Mouse (Mus musculus): ENCODE results near the gene Edem2. TPM values are rescaled to one million over a fixed set of nuclear protein-coding genes. Genes with fewer than 3 reads are reported as not detected.
"Not testable (repeated sequence)": the region's sequence is repeated elsewhere in the genome, so short reads cannot be mapped to it uniquely, and the experiment has no call there.

Edem2 gene
- polyA plus RNA-seq, 1 experiment from 2014 or later: 33.0 TPM

DNA sequence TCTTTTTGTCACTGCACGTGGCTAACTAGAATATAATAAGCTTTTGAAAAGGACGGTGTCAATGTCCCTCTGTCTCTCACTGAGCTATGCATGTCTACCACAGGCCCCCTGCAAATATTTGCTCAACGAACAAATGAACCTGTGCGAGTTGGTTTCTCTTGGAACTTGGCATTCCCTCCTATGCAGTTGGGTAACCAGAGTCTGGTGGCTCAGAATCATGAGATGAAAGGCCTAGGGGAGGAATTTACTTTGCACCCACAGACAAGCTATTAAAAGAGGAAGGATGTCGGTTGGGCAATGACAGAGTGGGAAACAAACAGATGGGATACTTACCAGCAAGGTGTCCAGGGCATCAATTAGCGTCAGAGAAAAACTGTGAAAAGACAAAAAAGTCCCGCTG, 3.0 kb downstream of the Edem2 start:
- Histone ChIP-seq H3K9me3 (no peaks in the 10 kb centered on the region), H3K36me3 (replicated peaks) (peaks cover 7% of the 10 kb centered on the region), H3K9ac (no peak overlapping the region), H3K27ac (no peak overlapping the region), H3K4me2 (no peak overlapping the region), H3K27me3 (no peaks in the 10 kb centered on the region), H3K4me1 (peaks cover 12% of the 10 kb centered on the region), H3K4me3 (replicated peaks) (no peak overlapping the region)
- no peak for ATAC-seq (ENCODE audit: low FRiP score)
- 86% methylated on average over 7 of the region's 7 CpGs for WGBS

DNA sequence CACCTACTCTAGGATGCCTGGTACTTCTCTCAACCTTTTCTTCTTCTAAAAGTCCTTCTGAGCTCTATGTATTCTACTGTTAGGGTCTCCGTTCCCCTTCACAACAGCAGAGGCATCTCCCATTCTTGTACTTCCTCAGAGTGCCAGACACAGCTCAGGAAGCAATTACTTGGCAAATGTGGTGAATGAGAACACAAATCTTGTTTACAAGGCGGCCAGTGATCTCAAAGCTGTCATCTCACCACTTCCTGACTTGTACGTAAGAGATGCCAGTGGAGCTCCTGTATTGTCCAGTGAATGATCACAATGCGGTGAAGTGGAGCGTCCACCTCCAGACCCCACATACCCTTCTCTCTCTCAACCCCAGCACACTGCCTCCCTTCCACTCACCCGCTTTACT, 4.7 kb downstream of the Edem2 start:
- H3K36me3 ChIP-seq (replicated peaks): peaks cover 16% of the 10 kb centered on the region
- no peak overlapping the region for H3K9ac ChIP-seq
- H3K9me3 ChIP-seq: no peaks in the 10 kb centered on the region
- no peak overlapping the region for H3K4me3 ChIP-seq (replicated peaks)
- H3K27me3 ChIP-seq: no peaks in the 10 kb centered on the region
- 93% methylated on average over 6 of the region's 6 CpGs for WGBS
- H3K4me2 ChIP-seq: no peak overlapping the region
- H3K4me1 ChIP-seq: peaks cover 12% of the 10 kb centered on the region
- no peak for ATAC-seq (ENCODE audit: low FRiP score)
- no peak overlapping the region for H3K27ac ChIP-seq

DNA sequence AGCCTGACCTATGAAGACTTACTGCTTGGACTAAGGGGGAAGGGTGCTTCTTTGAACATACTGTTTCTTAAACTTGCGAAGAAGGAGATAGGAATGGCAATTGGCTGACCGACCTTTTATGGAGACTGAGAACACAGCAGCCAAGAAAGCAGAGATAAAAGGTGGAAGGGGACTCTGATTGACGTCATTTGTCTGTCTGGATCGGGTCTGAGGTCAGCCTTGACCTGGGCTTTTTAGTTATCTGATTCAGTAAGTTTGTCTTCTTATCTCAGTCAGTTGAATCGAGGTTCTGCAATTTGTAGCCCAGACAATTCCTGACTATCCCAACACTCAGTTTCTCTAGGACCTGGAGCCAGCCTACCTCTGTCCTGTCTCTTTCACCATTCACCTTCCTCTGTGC, 5.2 kb downstream of the Edem2 start:
- no peak overlapping the region for H3K4me2 ChIP-seq
- H3K4me1 ChIP-seq: peaks cover 12% of the 10 kb centered on the region
- H3K27ac ChIP-seq: no peak overlapping the region
- H3K4me3 ChIP-seq (replicated peaks): no peak overlapping the region
- no peak overlapping the region for H3K9ac ChIP-seq
- no peaks in the 10 kb centered on the region for H3K9me3 ChIP-seq
- WGBS: 85% methylated on average over 5 of the region's 5 CpGs
- H3K36me3 ChIP-seq (replicated peaks): peaks cover 21% of the 10 kb centered on the region
- no peaks in the 10 kb centered on the region for H3K27me3 ChIP-seq
- no peak for ATAC-seq (ENCODE audit: low FRiP score)

GRCm38 (mm10) chr2:155720585-155720984, 8.7 kb downstream of the Edem2 start:
- Histone ChIP-seq H3K36me3 (replicated peaks) (peaks cover 31% of the 10 kb centered on the region), H3K9ac (no peak overlapping the region), H3K9me3 (no peaks in the 10 kb centered on the region), H3K4me2 (no peak overlapping the region), H3K27ac (no peak overlapping the region), H3K27me3 (no peaks in the 10 kb centered on the region), H3K4me3 (replicated peaks) (no peak overlapping the region), H3K4me1 (no peaks in the 10 kb centered on the region)
- no peak for ATAC-seq (ENCODE audit: low FRiP score)
- WGBS: 89% methylated on average over 5 of the region's 5 CpGs

DNA sequence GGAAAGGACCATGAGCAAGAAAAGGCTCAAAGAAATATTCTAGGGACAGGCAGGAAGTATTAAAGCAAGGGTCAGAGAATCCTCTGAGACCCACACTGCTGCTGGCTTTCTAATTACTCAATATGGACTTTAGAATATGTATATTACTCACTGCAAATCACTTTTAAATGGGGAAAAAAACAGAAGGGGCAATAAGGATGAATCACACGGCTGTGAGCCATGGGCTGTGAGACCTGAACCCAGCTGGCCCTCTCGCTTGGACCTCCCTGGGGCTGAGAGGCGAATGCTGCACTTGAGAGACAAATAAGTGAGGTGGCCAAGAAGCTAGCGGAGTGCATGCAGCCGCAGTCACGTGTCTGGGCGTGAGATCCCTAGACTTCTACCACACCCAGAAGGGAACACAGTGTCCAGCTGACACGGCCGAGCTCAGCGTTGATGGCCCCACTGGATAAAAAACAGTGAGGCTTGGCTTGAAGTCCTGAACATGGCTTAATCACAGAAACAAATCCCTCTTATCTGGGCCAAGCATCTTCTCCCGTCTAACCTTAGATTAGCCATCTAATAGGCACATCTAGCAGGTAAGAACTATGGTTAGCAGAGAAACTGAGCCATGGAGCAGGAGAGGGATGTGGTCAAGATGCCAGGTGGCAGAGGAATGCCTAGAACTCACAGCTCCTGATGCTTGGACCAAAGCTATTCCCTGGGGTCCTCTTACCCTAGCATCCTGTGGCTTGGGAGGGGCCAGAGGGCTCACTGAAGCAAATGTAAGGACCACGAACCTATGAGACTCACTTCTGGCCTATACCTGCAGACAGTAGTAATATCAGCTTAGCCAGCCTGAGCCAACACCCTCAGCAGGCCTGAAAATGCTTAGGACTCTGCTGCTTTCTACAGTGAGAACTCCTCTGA, 11.9 kb downstream of the Edem2 start:
- H3K4me2 ChIP-seq: no peak overlapping the region
- 88% methylated on average over 12 of the region's 12 CpGs for WGBS
- no peak overlapping the region for H3K4me3 ChIP-seq (replicated peaks)
- H3K27ac ChIP-seq: no peak overlapping the region
- H3K9me3 ChIP-seq: no peaks in the 10 kb centered on the region
- ATAC-seq (ENCODE audit: low FRiP score): no peak
- H3K36me3 ChIP-seq (replicated peaks): peaks cover 46% of the 10 kb centered on the region
- no peaks in the 10 kb centered on the region for H3K27me3 ChIP-seq
- no peaks in the 10 kb centered on the region for H3K4me1 ChIP-seq
- H3K9ac ChIP-seq: no peak overlapping the region

- H3K9ac ChIP-seq: no peak overlapping the region
- H3K4me2 ChIP-seq: no peak overlapping the region
- no peaks in the 10 kb centered on the region for H3K27me3 ChIP-seq
- no peak overlapping the region for H3K27ac ChIP-seq
- H3K4me1 ChIP-seq: no peaks in the 10 kb centered on the region
- H3K9me3 ChIP-seq: no peaks in the 10 kb centered on the region
- whole genome bisulfite sequencing: 90% methylated on average over 11 of the region's 11 CpGs
- H3K4me3 ChIP-seq (replicated peaks): no peak overlapping the region
- no peak for ATAC-seq (ENCODE audit: low FRiP score)
- peaks cover 68% of the 10 kb centered on the region for H3K36me3 ChIP-seq (replicated peaks)
These were observed 18.7 kb downstream of the Edem2 start for GRCm38 (mm10) chr2:155710557-155710956.

DNA sequence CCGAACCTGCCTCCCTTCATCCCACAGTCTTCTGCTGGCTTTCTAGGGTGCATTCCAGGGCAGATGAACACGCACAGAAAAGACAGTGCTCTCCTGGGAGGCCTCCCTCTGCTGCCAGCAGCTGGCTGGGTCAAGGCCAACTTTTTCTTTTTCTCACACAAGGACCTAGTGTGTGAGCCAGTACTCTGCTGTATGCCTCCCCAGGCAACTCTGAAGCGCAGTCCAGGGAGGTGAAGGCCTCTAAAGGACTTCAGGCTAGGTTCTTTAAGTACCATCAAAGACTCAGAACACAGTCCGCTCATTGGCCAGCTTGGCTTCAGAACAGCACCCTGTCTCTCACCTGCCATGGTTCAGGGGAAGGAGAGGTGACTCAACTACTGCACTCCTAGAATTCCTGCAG, 22.0 kb downstream of the Edem2 start:
- no peak overlapping the region for H3K4me2 ChIP-seq
- WGBS: 89% methylated on average over 4 of the region's 4 CpGs
- H3K4me1 ChIP-seq: no peaks in the 10 kb centered on the region
- H3K9me3 ChIP-seq: no peaks in the 10 kb centered on the region
- no peak for ATAC-seq (ENCODE audit: low FRiP score)
- no peaks in the 10 kb centered on the region for H3K27me3 ChIP-seq
- peaks cover 61% of the 10 kb centered on the region for H3K36me3 ChIP-seq (replicated peaks)
- no peak overlapping the region for H3K27ac ChIP-seq
- H3K9ac ChIP-seq: no peak overlapping the region
- H3K4me3 ChIP-seq (replicated peaks): no peak overlapping the region

- Histone ChIP-seq H3K9me3 (no peaks in the 10 kb centered on the region), H3K4me3 (replicated peaks) (no peak overlapping the region), H3K4me1 (no peaks in the 10 kb centered on the region), H3K9ac (no peak overlapping the region), H3K36me3 (replicated peaks) (peaks cover 46% of the 10 kb centered on the region), H3K4me2 (no peak overlapping the region), H3K27ac (peak overlapping the region; percentile 77), H3K27me3 (no peaks in the 10 kb centered on the region)
- peak; percentile 57; the same call in 1 of the 2 replicates for ATAC-seq (ENCODE audit: low FRiP score)
- 16% methylated on average over 4 of the region's 4 CpGs for WGBS
These were observed 25.6 kb downstream of the Edem2 start for GRCm38 (mm10) chr2:155703630-155704029.

DNA sequence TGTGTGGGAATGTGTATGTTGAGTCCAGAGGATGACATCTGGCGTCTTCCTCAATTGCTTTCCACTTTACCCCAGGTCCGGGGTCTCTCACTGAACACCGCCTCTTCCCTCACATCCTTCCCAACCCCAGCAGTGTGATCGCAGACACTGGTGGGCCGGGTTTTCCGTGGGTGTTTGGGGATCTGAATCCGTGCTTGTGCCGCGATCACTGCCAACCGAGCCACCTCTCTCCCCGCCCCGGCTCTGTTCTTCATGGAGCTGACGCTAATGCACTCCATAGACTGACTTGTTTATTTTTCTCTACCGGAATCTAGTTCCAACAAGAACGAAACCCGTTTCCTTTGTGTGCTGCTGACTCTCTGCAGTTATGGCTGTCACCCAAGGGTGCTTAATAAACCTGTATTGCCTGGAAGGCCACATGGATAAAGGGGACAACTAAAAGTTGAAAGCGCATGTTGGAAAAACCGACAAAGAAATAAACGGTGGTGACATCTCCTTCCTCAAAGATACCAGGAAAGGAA, 27.8 kb downstream of the Edem2 start:
- no peak overlapping the region for H3K4me2 ChIP-seq
- WGBS: 92% methylated on average over 19 of the region's 19 CpGs
- no peak for ATAC-seq (ENCODE audit: low FRiP score)
- H3K36me3 ChIP-seq (replicated peaks): peaks cover 34% of the 10 kb centered on the region
- H3K9ac ChIP-seq: no peak overlapping the region
- H3K9me3 ChIP-seq: no peaks in the 10 kb centered on the region
- no peaks in the 10 kb centered on the region for H3K4me1 ChIP-seq
- H3K27me3 ChIP-seq: no peaks in the 10 kb centered on the region
- no peak overlapping the region for H3K27ac ChIP-seq
- no peak overlapping the region for H3K4me3 ChIP-seq (replicated peaks)

GRCm38 (mm10) chr2:155698443-155698842, 30.8 kb downstream of the Edem2 start:
- not testable (repeated sequence) for H3K27me3 ChIP-seq; H3K4me1 ChIP-seq; H3K4me2 ChIP-seq; H3K4me3 ChIP-seq (replicated peaks); H3K27ac ChIP-seq; ATAC-seq (ENCODE audit: low FRiP score); H3K9ac ChIP-seq; H3K9me3 ChIP-seq
- peaks cover 14% of the 10 kb centered on the region for H3K36me3 ChIP-seq (replicated peaks)
- 92% methylated on average over 6 of the region's 6 CpGs for WGBS

- Histone ChIP-seq H3K27me3 (no peaks in the 10 kb centered on the region), H3K4me1 (no peaks in the 10 kb centered on the region), H3K9ac (no peak overlapping the region), H3K27ac (no peak overlapping the region), H3K36me3 (replicated peaks) (peaks cover 10% of the 10 kb centered on the region; the same call in 1 of the 2 replicates), H3K4me3 (replicated peaks) (no peak overlapping the region), H3K4me2 (no peak overlapping the region), H3K9me3 (no peaks in the 10 kb centered on the region)
- no peak for ATAC-seq (ENCODE audit: low FRiP score)
- 77% methylated on average over 7 of the region's 7 CpGs for WGBS
These were observed 32.4 kb downstream of the Edem2 start for GRCm38 (mm10) chr2:155696851-155697250.

DNA sequence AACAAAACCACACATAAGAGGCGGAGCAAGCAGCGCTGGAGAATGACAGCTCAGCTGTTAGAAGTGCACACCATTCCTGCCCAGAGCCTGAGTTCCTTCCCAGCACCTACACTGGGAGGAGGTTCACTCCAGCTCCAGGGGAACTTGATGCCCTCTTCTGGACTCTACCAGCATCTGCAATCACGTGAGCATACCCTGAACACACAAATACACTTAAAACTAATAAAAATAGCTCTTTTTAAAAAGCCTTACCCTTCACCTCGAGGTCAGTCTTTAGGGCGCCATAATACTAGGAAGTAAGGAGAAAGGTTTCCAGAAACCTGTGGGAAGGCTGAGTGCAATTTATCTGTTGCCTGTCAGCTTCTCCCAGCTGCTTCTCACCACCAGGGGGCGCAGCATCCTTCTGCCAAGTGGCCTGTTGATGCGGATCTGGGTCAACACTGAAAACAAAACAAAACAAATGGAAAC, 33.1 kb downstream of the Edem2 start:
- Histone ChIP-seq H3K27me3 (no peaks in the 10 kb centered on the region), H3K9ac (no peak overlapping the region), H3K4me3 (replicated peaks) (no peak overlapping the region), H3K9me3 (no peaks in the 10 kb centered on the region), H3K4me2 (no peak overlapping the region), H3K4me1 (peaks cover 3% of the 10 kb centered on the region), H3K36me3 (replicated peaks) (0 out of 2 replicates have a peak, but pooled peaks cover 4% of the 10 kb centered on the region), H3K27ac (no peak overlapping the region)
- 12% methylated on average over 7 of the region's 7 CpGs for WGBS
- ATAC-seq (ENCODE audit: low FRiP score): no peak

GRCm38 (mm10) chr2:155695316-155695715, 34.0 kb downstream of the Edem2 start:
- Histone ChIP-seq H3K4me2 (no peak overlapping the region), H3K36me3 (replicated peaks) (no peaks in the 10 kb centered on the region), H3K9ac (no peak overlapping the region), H3K4me1 (peaks cover 11% of the 10 kb centered on the region), H3K4me3 (replicated peaks) (no peak overlapping the region), H3K9me3 (no peaks in the 10 kb centered on the region), H3K27me3 (no peaks in the 10 kb centered on the region), H3K27ac (no peak overlapping the region)
- no peak for ATAC-seq (ENCODE audit: low FRiP score)
- WGBS: 75% methylated on average over 3 of the region's 3 CpGs
